Mouse (Mus musculus): Measurements from ENCODE around the gene Tmem235. TPM values are rescaled to one million over a fixed set of nuclear protein-coding genes. Genes with fewer than 3 reads are reported as not detected.

Tmem235 gene
- total and polyA plus RNA-seq, 3 experiments: not detected

- Histone ChIP-seq H3K27ac (ENCODE audit: insufficient read depth, low read depth) (peak overlapping the region; percentile 32; the same call in 1 of the 2 replicates), H3K9me3 (replicated peaks; ENCODE audit: low read length) (no peaks in the 10 kb centered on the region), H3K79me2 (replicated peaks; ENCODE audit: control insufficient read depth, extremely low read depth, insufficient read depth, poor library complexity, severe bottlenecking) (peaks cover 39% of the 10 kb centered on the region), H3K36me3 (replicated peaks in 1 of 2; ENCODE audit: control insufficient read depth in 1 of 2, insufficient read depth in 1 of 2, low read length in 1 of 2) (peaks cover 81 to 90% of the 10 kb centered on the region in 2 experiments), H3K4me2 (ENCODE audit: insufficient read depth, low read depth, poor library complexity, severe bottlenecking) (no peak overlapping the region), H3K27me3 (replicated peaks) (no peaks in the 10 kb centered on the region), H3K9ac (ENCODE audit: insufficient read depth, low read depth) (no peak overlapping the region), H3K4me3 (replicated peaks in 1 of 3; ENCODE audit: low read depth in 2 of 3, low read length in 2 of 3, poor library complexity in 1 of 3) (no peak overlapping the region), H3K4me1 (ENCODE audit: control insufficient read depth in 1 of 2, insufficient read depth in 2 of 2) (peaks cover 3 to 89% of the 10 kb centered on the region in 2 experiments; a peak in 2 of 4 replicates)
- DNase-seq (ENCODE audit: extremely low read depth): no peak
- in situ Hi-C loops (cut with MboI; ENCODE audit: low pct_ligation_motif_present, low pct_unique_long_range_greater_than_20kb, low sequenced_read_pairs): loop anchor here (10.0 kb wide), 2 partner anchors 105 to 345 kb away; no protein-coding TSS in a partner anchor
- TF ChIP-seq ETS1 (conservative IDR thresholded peaks at IDR 0.05; ENCODE audit: low read depth, low read length): no peak
- no peak for TF ChIP-seq MXI1 (IDR thresholded peaks at IDR 0.05; ENCODE audit: low read depth, low read length)
- no peak for TF ChIP-seq MAZ (IDR thresholded peaks at IDR 0.05; ENCODE audit: low read depth, low read length)
- TF ChIP-seq ZMIZ1 (IDR thresholded peaks at IDR 0.05; ENCODE audit: low read depth, low read length): peak; percentile 58
- no peak for TF ChIP-seq GABPA (IDR thresholded peaks at IDR 0.05; ENCODE audit: insufficient replicate concordance, low read depth, low read length)
- no peak for TF ChIP-seq JUN (IDR thresholded peaks at IDR 0.05; ENCODE audit: insufficient read depth, low read depth, low read length)
- no peak for TF ChIP-seq E2F4 (IDR thresholded peaks at IDR 0.05; ENCODE audit: insufficient replicate concordance, low read depth, low read length)
- TF ChIP-seq POLR2A (IDR thresholded peaks at IDR 0.05; ENCODE audit: low read depth, low read length): no peak
- peak; percentile 58 for TF ChIP-seq POLR2AphosphoS2 (IDR thresholded peaks at IDR 0.05; ENCODE audit: low read depth, low read length)
- dilution Hi-C loops (cut with MboI; ENCODE audit: extremely low pct_ligation_motif_present, extremely low pct_unique_long_range_greater_than_20kb, low sequenced_read_pairs): no loop called here
Observed at GRCm38 (mm10) chr11:117820173-117820572, 40.4 kb upstream of the Tmem235 start.

- Histone ChIP-seq H3K79me2 (replicated peaks; ENCODE audit: control insufficient read depth, extremely low read depth, insufficient read depth, poor library complexity, severe bottlenecking) (peaks cover 52% of the 10 kb centered on the region), H3K9me3 (replicated peaks; ENCODE audit: low read length) (no peaks in the 10 kb centered on the region), H3K4me2 (ENCODE audit: insufficient read depth, low read depth, poor library complexity, severe bottlenecking) (no peak overlapping the region), H3K4me3 (replicated peaks in 1 of 3; ENCODE audit: low read depth in 2 of 3, low read length in 2 of 3, poor library complexity in 1 of 3) (no peak overlapping the region), H3K27me3 (replicated peaks) (no peaks in the 10 kb centered on the region), H3K4me1 (ENCODE audit: control insufficient read depth in 1 of 2, insufficient read depth in 2 of 2) (peaks cover 3 to 74% of the 10 kb centered on the region in 2 experiments; a peak in 2 of 4 replicates), H3K36me3 (replicated peaks in 1 of 2; ENCODE audit: control insufficient read depth in 1 of 2, insufficient read depth in 1 of 2, low read length in 1 of 2) (peaks cover 64 to 78% of the 10 kb centered on the region in 2 experiments), H3K9ac (ENCODE audit: insufficient read depth, low read depth) (no peak overlapping the region), H3K27ac (ENCODE audit: insufficient read depth, low read depth) (no peak overlapping the region)
- in situ Hi-C loops (cut with MboI; ENCODE audit: low pct_ligation_motif_present, low pct_unique_long_range_greater_than_20kb, low sequenced_read_pairs) (loop anchor here (10.0 kb wide), 2 partner anchors 107 to 347 kb away; no protein-coding TSS in a partner anchor), dilution Hi-C loops (cut with MboI; ENCODE audit: extremely low pct_ligation_motif_present, extremely low pct_unique_long_range_greater_than_20kb, low sequenced_read_pairs) (no loop called here)
- TF ChIP-seq SMC3 (IDR thresholded peaks at IDR 0.05; ENCODE audit: low read depth, low read length) (0 out of 2 replicates have a peak, but pooled peaks have one; percentile 1), POLR2AphosphoS2 (IDR thresholded peaks at IDR 0.05; ENCODE audit: low read depth, low read length) (peak; percentile 44; the same call in 1 of the 2 replicates), POLR2A (IDR thresholded peaks at IDR 0.05; ENCODE audit: low read depth, low read length) (peak; percentile 43; the same call in 1 of the 2 replicates), ZMIZ1 (IDR thresholded peaks at IDR 0.05; ENCODE audit: low read depth, low read length) (no peak)
- no peak for DNase-seq (ENCODE audit: extremely low read depth)
Observed at GRCm38 (mm10) chr11:117821868-117822267, 38.7 kb upstream of the Tmem235 start.

GRCm38 (mm10) chr11:117822728-117823241, 37.8 kb upstream of the Tmem235 start:
- dilution Hi-C loops (cut with MboI; ENCODE audit: extremely low pct_ligation_motif_present, extremely low pct_unique_long_range_greater_than_20kb, low sequenced_read_pairs): no loop called here
- no peak overlapping the region for H3K4me2 ChIP-seq (ENCODE audit: insufficient read depth, low read depth, poor library complexity, severe bottlenecking)
- H3K9ac ChIP-seq (ENCODE audit: insufficient read depth, low read depth): no peak overlapping the region
- peaks cover 52% of the 10 kb centered on the region for H3K79me2 ChIP-seq (replicated peaks; ENCODE audit: control insufficient read depth, extremely low read depth, insufficient read depth, poor library complexity, severe bottlenecking)
- H3K4me3 ChIP-seq (replicated peaks in 1 of 3; ENCODE audit: low read depth in 2 of 3, low read length in 2 of 3, poor library complexity in 1 of 3): no peak overlapping the region
- peaks cover 56 to 69% of the 10 kb centered on the region in 2 experiments for H3K36me3 ChIP-seq (replicated peaks in 1 of 2; ENCODE audit: control insufficient read depth in 1 of 2, insufficient read depth in 1 of 2, low read length in 1 of 2)
- in situ Hi-C loops (cut with MboI; ENCODE audit: low pct_ligation_motif_present, low pct_unique_long_range_greater_than_20kb, low sequenced_read_pairs): loop anchor here (10.0 kb wide), 2 partner anchors 108 to 348 kb away; no protein-coding TSS in a partner anchor
- no peaks in the 10 kb centered on the region for H3K27me3 ChIP-seq (replicated peaks)
- H3K27ac ChIP-seq (ENCODE audit: insufficient read depth, low read depth): no peak overlapping the region
- no peak for DNase-seq (ENCODE audit: extremely low read depth)
- no peaks in the 10 kb centered on the region for H3K9me3 ChIP-seq (replicated peaks; ENCODE audit: low read length)
- H3K4me1 ChIP-seq (ENCODE audit: control insufficient read depth in 1 of 2, insufficient read depth in 2 of 2): peaks cover 3 to 64% of the 10 kb centered on the region in 2 experiments; a peak in 2 of 4 replicates
- TF ChIP-seq RCOR1 (conservative IDR thresholded peaks at IDR 0.05; ENCODE audit: low read depth, low read length) (0 out of 2 replicates have a peak, but pooled peaks have one; percentile 14), CHD2 (IDR thresholded peaks at IDR 0.05; ENCODE audit: low read length) (no peak; the same call in 1 of the 2 replicates), ZMIZ1 (IDR thresholded peaks at IDR 0.05; ENCODE audit: low read depth, low read length) (peak; percentile 69), POLR2A (IDR thresholded peaks at IDR 0.05; ENCODE audit: low read depth, low read length) (peak; percentile 50), E2F4 (IDR thresholded peaks at IDR 0.05; ENCODE audit: insufficient replicate concordance, low read depth, low read length) (no peak)

Data from CH12.LX (cell line).